Mouse (Mus musculus) forebrain, embryonic 10.5 days (tissue): Measurements from ENCODE around the gene Ankrd12. TPM values are rescaled to one million over a fixed set of nuclear protein-coding genes. Genes with fewer than 3 reads are reported as not detected.
A peak's percentile ranks its signal among the peaks of the same experiment; 100 is the strongest.

Experiments
- DNase-seq: peaks from one replicate; pipeline ENCODE4 v3.0.0-alpha.2; 2017; ENCODE audit warnings: low spot score; ENCODE audit errors: extremely low spot score
- H3K27ac ChIP-seq: fragments of 300-500 bp; sonication (generic); 2 replicates; pipeline ENCODE4 v1.5.1; 2016; ENCODE audit warnings: mild to moderate bottlenecking
- H3K27me3 ChIP-seq: fragments of 300-500 bp; sonication (generic); 2 replicates; pipeline ENCODE4 v1.6.1; 2016; ENCODE audit warnings: mild to moderate bottlenecking; ENCODE audit not compliant: poor library complexity, severe bottlenecking
- H3K36me3 ChIP-seq: fragments of 300-500 bp; sonication (generic); replicated peaks from 2 replicates; pipeline ENCODE4 v1.6.1; 2016; ENCODE audit warnings: mild to moderate bottlenecking, moderate library complexity
- H3K4me1 ChIP-seq: fragments of 300-500 bp; sonication (generic); 2 replicates; pipeline ENCODE4 v1.6.1; 2016
- H3K4me3 ChIP-seq: fragments of 300-500 bp; sonication (generic); 2 replicates; pipeline ENCODE4 v1.5.1; 2016; ENCODE audit warnings: mild to moderate bottlenecking, moderate library complexity
- H3K9me3 ChIP-seq: fragments of 300-500 bp; sonication (generic); 2 replicates; pipeline ENCODE4 v1.6.1; 2016; ENCODE audit warnings: mild to moderate bottlenecking, moderate library complexity
- WGBS: fragments of 180-500 bp; shearing (Covaris S2); methylation state at CpG from one replicate; pipeline ENCODE4 v1.1.7; 2016; 5-methylcytosine and 5-hydroxymethylcytosine counted together
- polyA plus RNA-seq: library from polyadenylated mRNA; unstranded; fragments of >200 nt; fragmentation: Nextera tagmentation; extraction: Ambion mirVana; gene quantifications from 2 replicates; pipeline ENCODE4 v1.2.1, GENCODE M21; 2016

The Ankrd12 gene
- 11.7 and 14.6 TPM in 2 replicates for polyA plus RNA-seq

DNA sequence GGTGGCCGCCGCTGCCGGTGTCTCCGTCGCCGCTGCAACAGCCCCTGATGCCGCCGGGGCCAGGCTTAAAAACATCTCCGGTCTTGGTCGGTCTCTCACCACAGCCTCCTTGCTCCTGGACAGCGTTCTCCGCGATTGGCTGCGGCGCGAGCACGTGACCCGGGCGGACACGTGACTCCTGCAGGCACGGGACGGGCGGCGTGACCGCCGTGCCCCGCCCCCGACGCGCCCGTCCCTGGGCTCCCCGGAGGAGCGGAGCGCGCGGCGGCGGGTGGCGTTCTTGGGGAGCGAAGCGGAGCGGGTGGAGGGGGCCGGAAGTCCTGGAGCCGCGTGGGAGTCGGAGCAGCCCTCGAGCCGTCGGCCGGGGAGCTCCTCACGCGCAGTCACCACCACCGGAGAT is at the start of gene Ankrd12:
TSS of gene Ankrd12 (minus strand) at position 156 of the 400 bp plus-strand sequence.
- Histone ChIP-seq H3K4me3 (peak within 1 kb of the TSS; percentile 86), H3K27ac (peak within 1 kb of the TSS; percentile 90), H3K9me3 (no peaks in the 10 kb centered on the region), H3K36me3 (peaks cover 32% of the 10 kb centered on the region), H3K4me1 (peaks cover 18% of the 10 kb centered on the region), H3K27me3 (peaks cover 14% of the 10 kb centered on the region)
- WGBS: under 1% methylated on average over 53 of the region's 53 CpGs
- DNase-seq: peak; percentile 94

DNA sequence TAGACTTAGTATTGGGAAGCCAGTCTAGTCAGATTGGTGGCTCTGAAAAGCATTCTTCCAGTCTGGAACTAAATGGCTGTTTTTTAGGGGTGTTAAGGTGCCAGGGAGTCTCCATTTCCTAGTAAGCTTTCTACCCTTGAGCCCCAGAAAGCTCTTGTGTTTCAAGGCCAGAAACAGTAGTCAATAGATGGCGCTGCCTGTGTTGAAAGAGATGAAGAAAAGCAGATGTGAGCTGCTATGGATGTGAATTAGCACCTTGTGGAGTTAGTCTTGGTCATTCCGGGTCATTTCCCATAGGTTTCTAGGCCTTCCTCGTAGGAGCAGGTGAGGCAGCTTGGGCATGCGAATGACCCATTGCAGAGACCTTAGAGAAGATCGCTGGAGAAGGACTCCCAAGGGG is 48.3 kb upstream of the Ankrd12 start:
- WGBS: 70% methylated on average over 5 of the region's 5 CpGs
- H3K4me3 ChIP-seq: peak overlapping the region; percentile 81; the same call in 1 of the 2 replicates
- no peak for DNase-seq
- no peak overlapping the region for H3K27ac ChIP-seq
- H3K36me3 ChIP-seq: peaks cover 42% of the 10 kb centered on the region
- H3K4me1 ChIP-seq: peaks cover 17% of the 10 kb centered on the region
- no peaks in the 10 kb centered on the region for H3K27me3 ChIP-seq
- H3K9me3 ChIP-seq: no peaks in the 10 kb centered on the region

DNA sequence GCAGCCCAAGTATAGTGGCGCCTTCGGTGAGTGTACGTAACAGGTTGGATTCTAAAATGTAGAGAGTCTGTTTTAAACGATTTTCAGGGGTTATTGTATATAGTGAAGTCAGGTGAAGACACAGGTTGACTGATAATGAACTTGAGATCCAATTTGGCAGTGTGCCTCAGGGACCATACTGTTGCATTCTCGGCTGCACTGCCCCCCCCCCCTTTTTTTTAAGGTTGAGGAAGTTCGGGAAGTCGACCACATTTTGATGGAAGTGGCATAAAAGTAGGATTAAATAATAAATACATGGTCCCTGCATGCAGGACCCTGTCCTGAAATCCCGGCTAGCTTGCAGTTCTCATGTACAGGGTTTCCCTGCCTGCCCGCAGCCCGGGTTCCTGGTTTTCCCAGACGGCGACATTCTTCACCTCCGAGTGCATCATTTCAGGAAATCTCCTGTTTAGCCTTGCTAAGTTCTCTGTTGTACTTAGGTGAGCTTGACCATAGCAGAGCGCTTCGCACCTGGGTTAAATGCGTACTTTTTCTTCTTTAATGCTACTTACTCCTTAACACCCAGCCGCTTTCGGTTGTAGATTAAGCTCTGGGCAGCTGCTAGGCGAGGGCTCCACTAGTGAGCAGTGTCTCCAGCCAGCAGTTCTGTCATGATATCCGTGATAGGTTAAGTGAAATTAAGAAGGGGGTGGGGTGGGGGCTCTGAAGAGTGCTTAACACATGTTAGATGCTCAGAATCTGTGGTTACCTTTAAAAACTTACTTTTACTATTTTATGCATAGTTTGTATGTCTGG is 47.1 kb upstream of the Ankrd12 start:
- peak overlapping the region; percentile 95 for H3K27ac ChIP-seq

DNA sequence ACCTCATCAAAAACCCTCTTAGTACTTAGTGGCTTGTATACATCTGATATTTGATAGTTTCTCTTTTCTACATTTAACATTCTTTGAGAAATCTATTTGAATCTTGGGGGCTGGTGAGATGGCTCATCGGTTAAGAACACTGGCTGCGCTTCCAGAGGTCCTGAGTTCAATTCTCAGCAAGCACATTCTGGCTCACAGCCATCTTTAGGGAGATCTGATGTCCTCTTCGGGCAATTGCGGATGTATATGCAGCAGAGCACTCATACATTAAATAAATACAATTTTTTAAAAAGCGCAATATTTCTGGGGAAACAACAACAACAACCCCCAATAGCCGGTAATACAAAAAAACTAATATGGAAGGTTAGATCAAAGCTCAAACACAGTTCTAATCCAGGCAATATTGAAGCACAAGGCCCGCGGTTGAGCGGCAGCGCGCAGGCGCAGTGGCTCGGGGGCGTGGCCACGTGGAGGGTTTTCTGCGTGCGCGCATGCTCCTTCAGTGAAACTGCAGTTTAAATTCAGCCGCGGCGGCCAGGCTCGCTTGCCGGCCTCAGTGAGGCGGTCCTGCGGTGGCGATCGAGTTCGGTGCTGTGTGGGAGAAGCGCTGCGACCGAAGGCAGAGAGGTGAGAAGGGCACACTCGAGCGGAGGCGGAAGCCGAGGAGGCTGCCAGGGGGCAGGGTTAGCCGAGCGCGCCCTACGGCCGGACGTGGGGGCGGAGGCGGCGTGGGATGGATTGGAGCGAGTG is 46.4 kb upstream of the Ankrd12 start, which contains the start of gene Ddx11:
TSS of gene Ddx11 (plus strand) at position 455 of the 750 bp plus-strand sequence.
- Histone ChIP-seq H3K4me1 (peaks cover 17% of the 10 kb centered on the region), H3K27ac (peak within 1 kb of the TSS; percentile 95), H3K36me3 (peaks cover 44% of the 10 kb centered on the region), H3K4me3 (peak within 1 kb of the TSS; percentile 81), H3K27me3 (no peaks in the 10 kb centered on the region), H3K9me3 (no peaks in the 10 kb centered on the region)
- 6% methylated on average over 45 of the region's 45 CpGs for WGBS
- DNase-seq: peak; percentile 92

More for the DNA sequence above, 47.1 kb upstream of the Ankrd12 start:
- no peaks in the 10 kb centered on the region for H3K27me3 ChIP-seq
- H3K9me3 ChIP-seq: no peaks in the 10 kb centered on the region
- peaks cover 44% of the 10 kb centered on the region for H3K36me3 ChIP-seq
- H3K4me3 ChIP-seq: peak overlapping the region; percentile 81
- 2% methylated on average over 20 of the region's 20 CpGs for WGBS
- peak; percentile 41 for DNase-seq
- peaks cover 17% of the 10 kb centered on the region for H3K4me1 ChIP-seq

DNA sequence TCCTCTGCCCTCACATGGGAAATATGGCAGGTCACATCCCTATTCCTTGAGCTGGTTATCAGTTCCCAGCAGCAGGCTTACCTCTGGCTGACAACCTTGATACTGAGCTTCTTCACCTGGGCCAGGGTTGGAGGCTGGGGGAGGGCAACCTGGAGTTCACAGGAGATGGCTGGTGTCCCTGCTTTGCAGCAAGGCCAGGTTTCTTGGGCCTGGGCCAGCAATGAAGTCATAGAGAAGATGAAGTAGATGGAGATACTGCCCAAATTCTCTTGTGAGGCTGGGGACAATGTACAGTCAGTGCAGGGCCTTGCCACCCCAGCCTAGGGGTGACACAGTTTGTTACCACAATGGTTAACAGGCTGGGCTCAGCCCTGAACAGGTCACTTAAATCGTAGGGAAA is 43.8 kb upstream of the Ankrd12 start:
- H3K4me3 ChIP-seq: no peak overlapping the region
- no peaks in the 10 kb centered on the region for H3K27me3 ChIP-seq
- H3K27ac ChIP-seq: no peak overlapping the region
- no peak for DNase-seq
- H3K4me1 ChIP-seq: peaks cover 17% of the 10 kb centered on the region
- H3K9me3 ChIP-seq: no peaks in the 10 kb centered on the region
- WGBS: 96% methylated on average over 1 of the region's 1 CpGs
- H3K36me3 ChIP-seq: peaks cover 44% of the 10 kb centered on the region

DNA sequence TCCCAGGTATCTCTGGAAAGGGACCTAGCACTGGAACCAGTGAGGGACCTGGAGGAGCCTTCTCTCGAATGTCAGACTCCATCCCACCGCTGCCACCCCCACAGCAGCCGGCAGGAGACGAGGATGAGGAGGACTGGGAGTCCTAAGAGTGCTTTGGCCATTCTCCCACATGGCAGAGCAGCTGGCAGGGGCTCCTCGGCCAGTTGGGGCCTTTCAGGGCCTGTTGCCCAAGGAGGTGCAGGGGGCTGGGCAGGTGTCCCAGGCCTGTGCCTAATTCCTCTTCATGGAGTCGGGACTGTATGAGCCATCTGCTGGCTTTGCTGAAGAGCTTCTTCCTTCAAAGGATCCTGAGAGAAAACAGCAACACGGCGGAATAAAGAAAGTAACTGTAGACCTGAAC is 42.1 kb upstream of the Ankrd12 start:
- peaks cover 61% of the 10 kb centered on the region for H3K36me3 ChIP-seq
- WGBS: 89% methylated on average over 8 of the region's 8 CpGs
- no peaks in the 10 kb centered on the region for H3K9me3 ChIP-seq

DNA sequence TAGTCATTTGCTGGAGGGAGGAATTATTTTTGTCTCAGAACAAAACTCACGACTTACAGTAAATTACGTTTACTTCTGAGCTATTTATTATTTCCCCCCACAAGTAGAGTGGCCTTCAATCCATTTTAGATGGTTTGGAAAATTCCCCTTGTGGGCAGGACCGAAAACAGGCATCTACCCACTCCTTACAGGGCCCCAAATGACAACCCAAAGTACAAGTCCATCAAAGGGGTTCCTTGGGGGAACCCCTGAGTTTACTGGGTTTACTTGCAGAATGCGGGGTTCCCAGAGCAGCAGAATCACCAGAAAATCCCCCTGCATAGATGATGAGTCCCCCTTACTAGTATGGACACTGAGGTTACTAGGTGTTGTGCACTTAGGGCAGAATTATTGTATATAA is 35.3 kb upstream of the Ankrd12 start:
- 55% methylated on average over 4 of the region's 4 CpGs for WGBS
- peaks cover 36% of the 10 kb centered on the region for H3K36me3 ChIP-seq
- peak overlapping the region; percentile 92; the same call in 1 of the 2 replicates for H3K27ac ChIP-seq
- H3K4me3 ChIP-seq: peak overlapping the region; percentile 89
- H3K9me3 ChIP-seq: no peaks in the 10 kb centered on the region
- H3K27me3 ChIP-seq: no peaks in the 10 kb centered on the region
- no peak for DNase-seq
- peaks cover 18% of the 10 kb centered on the region for H3K4me1 ChIP-seq

More for the DNA sequence above, 42.1 kb upstream of the Ankrd12 start:
- H3K4me3 ChIP-seq: no peak overlapping the region
- H3K4me1 ChIP-seq: peaks cover under 1% of the 10 kb centered on the region; the same call in 1 of the 2 replicates
- H3K27me3 ChIP-seq: no peaks in the 10 kb centered on the region
- no peak overlapping the region for H3K27ac ChIP-seq
- DNase-seq: no peak

DNA sequence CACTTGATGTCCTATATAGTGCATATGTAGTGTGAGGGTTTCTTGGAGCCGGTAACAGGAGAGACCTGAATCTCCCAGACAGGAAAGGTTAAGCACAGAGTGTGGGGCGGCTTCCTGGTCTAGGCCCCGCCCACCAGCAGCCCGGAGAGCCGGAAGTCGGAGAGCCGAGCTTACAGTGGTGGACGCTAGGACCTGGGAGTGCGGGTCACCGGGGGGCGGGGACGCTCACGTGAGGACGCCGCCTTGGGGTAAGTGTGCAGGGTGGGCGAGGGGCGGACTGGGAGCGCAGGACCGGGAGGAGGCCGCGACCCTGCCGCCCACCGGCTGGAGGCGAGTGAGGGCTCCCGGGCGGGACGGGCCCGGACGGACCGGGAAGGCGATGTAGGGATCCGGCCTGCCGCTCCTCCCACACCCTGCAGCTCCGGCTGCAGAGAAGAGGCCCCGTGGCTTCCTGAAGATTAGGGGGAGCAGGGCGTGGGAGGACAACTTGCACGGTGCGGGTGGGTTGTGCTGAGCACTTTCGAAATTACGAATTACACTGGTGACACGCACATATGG is 34.6 kb upstream of the Ankrd12 start, which contains the start of gene Washc1:
TSS of gene Washc1 (plus strand) at position 144 of the 558 bp plus-strand sequence.
- H3K4me1 ChIP-seq: peaks cover 18% of the 10 kb centered on the region
- H3K27ac ChIP-seq: peak within 1 kb of the TSS; percentile 92
- DNase-seq: peak; percentile 96
- peak within 1 kb of the TSS; percentile 89 for H3K4me3 ChIP-seq
- H3K27me3 ChIP-seq: no peaks in the 10 kb centered on the region
- peaks cover 29% of the 10 kb centered on the region for H3K36me3 ChIP-seq
- H3K9me3 ChIP-seq: no peaks in the 10 kb centered on the region
- whole genome bisulfite sequencing: under 1% methylated on average over 41 of the region's 41 CpGs

DNA sequence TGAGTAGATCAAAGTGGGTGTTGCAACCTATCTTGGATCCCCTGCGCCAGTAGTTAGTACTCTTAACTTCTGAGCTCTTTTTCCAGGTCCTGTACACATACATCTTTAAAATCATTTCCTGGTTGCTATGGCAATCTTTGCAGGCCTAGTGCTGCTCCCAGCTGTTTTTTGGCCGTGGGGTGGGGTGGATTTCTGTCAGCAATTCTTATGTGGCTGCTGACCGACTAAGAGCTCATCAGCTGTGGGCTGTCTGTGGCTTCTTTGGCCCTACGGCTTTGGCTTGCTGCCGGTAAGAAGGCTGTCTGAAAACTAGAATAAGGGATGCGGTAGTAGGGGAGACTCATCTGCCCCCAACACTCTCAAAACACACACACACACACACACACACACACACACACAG is 33.9 kb upstream of the Ankrd12 start:
- Histone ChIP-seq H3K4me3 (peak overlapping the region; percentile 89), H3K36me3 (peaks cover 22% of the 10 kb centered on the region), H3K27me3 (no peaks in the 10 kb centered on the region), H3K4me1 (peaks cover 18% of the 10 kb centered on the region), H3K27ac (peak overlapping the region; percentile 92; the same call in 1 of the 2 replicates), H3K9me3 (no peaks in the 10 kb centered on the region)
- DNase-seq: no peak
- 65% methylated on average over 6 of the region's 6 CpGs for WGBS

DNA sequence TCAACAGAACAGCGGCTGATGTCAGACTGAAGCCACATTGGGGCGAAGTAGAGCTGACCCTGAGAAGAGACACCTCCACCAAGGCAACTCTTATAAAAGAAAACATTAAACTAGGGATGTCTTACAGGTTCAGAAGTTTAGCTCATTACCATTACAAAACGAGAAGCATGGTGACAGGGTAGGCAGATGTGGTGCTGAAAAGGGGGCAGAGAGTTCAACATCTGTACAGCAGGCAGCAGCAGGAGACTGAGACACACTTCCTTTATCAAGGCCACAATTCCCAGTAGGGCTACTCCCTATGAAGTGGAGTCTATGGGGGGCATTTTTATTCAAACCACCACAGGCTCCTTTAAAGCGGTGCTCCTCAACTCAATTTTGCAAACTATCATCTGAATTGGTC is 31.3 kb upstream of the Ankrd12 start:
- Histone ChIP-seq H3K36me3 (no peaks in the 10 kb centered on the region), H3K27me3 (no peaks in the 10 kb centered on the region), H3K9me3 (no peaks in the 10 kb centered on the region), H3K4me3 (no peak overlapping the region), H3K27ac (no peak overlapping the region), H3K4me1 (peaks cover 18% of the 10 kb centered on the region)
- WGBS: 87% methylated on average over 4 of the region's 4 CpGs
- DNase-seq: no peak

DNA sequence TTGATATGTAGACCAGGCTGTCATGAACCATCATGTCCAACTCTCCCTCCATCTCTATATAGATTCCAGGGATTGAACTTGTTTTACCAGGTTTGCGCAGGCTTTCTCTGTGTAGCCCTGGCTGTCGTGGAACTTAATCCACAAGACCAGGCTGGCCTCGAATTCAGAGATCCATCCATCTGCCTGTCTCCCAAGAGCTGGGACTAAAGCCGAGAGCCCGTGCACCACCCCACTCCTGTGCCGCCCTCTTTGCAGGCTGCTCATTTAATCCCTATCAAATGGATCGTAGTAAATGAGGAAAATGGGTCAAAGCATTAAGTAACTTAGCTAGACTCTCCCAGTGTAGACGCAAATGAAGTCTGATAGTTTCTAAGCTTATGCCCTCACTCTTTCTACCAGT is 30.6 kb upstream of the Ankrd12 start:
- peaks cover 16% of the 10 kb centered on the region for H3K4me1 ChIP-seq

DNA sequence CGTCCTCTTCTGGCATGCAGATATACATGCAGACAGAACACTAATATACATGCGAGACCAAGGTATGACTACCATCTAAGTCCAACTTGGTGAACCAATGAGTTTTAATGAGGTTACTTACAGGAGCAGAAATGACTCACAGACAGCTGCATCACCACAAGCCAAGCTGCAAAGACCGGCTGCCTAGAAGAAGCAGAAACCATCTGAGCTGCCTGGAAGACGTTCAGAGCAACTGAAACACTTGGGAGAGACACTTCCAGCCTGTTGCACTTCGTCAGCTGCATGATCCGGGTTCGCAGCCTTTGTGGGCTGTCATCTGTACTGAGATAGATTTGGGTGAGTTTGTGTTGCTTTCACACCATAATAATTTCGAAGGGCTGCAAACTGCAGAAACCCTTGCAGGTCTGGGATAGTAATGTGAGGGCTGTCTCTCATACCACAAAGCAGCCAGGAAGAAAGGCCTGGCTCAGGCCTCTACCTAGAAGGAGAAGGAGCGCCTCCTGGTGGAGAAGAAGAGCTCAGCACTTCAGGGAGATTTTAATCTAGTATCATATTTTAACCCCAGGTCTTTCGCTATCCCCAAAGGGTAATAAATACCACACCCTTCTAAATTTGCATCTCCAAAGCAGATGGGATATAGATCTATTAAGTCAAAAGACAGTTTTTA is 29.8 kb upstream of the Ankrd12 start:
- WGBS: 54% methylated on average over 10 of the region's 10 CpGs
- Histone ChIP-seq H3K9me3 (no peaks in the 10 kb centered on the region), H3K4me1 (peaks cover 13% of the 10 kb centered on the region), H3K27ac (0 out of 2 replicates have a peak overlapping the region, but pooled peaks have one; percentile 6), H3K4me3 (no peak overlapping the region), H3K36me3 (no peaks in the 10 kb centered on the region), H3K27me3 (no peaks in the 10 kb centered on the region)
- peak; percentile 64 for DNase-seq

More for the DNA sequence above, 30.6 kb upstream of the Ankrd12 start:
- no peaks in the 10 kb centered on the region for H3K36me3 ChIP-seq
- H3K27me3 ChIP-seq: no peaks in the 10 kb centered on the region
- H3K27ac ChIP-seq: no peak overlapping the region
- DNase-seq: no peak
- WGBS: 72% methylated on average over 8 of the region's 8 CpGs
- no peak overlapping the region for H3K4me3 ChIP-seq
- no peaks in the 10 kb centered on the region for H3K9me3 ChIP-seq
